Comparison of ENCODE assay signal across 28 mouse cellular contexts in the genomic region with DNA sequence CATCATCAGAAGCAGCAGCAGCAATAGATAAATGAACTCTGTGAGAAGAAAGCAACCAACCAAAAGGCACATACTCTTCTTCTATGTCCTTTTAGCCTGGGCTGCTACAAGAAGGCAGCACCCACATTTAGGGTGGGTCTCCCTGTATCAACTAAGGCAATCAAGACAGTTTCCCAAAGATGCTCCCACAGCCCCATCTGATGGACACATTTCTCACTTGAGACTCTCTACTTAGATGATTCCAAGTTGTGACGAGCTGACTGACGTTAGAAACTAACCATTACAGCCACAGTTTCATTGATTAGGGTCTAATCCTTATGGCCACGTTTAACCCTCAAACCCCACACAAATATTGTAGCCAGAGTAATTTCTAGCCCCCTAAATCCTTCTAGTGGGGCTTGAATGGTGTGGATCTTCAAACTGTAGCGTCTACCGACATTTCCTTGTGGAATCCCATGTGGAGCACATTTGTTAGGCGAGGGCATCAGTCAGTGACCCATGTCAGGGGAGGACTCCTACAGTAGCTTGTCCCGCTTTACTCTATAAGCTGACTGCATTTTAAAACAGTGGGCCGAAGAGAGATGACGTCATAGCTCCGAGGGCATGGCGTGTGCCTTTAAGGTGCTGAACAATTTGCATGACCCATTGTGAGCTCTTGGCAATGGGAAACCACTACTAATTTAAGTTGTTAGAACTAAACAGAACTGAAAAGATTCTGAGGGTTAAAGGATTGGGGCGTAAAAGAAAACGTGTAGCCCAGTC. TPM values are rescaled to one million over a fixed set of nuclear protein-coding genes. Genes with fewer than 3 reads are reported as not detected.
"Had no signal": no experiment of that assay in that cellular context is flagged by ENCODE, and none has a peak within 500 bp of the region (broad histone marks: within the 10 kb centered on the region; RNA-seq: fewer than 3 reads in every experiment).

No protein-coding gene starts in this region.

- H3K9me3 ChIP-seq: limb, embryonic 10.5 days; limb, embryonic 13.5 days; liver, embryonic 12.5 days; liver, embryonic 15.5 days; lung, embryonic 15.5 days; midbrain, embryonic 10.5 days; midbrain, embryonic 13.5 days; neural tube, embryonic 13.5 days; stomach, embryonic 15.5 days had no signal

- H3K27ac ChIP-seq: limb, embryonic 10.5 days; limb, embryonic 13.5 days; liver, embryonic 12.5 days; liver, embryonic 15.5 days; lung, embryonic 15.5 days; midbrain, embryonic 10.5 days; midbrain, embryonic 13.5 days; neural tube, embryonic 13.5 days; stomach, embryonic 15.5 days had no signal

- H3K4me3 ChIP-seq: limb, embryonic 10.5 days; limb, embryonic 13.5 days; liver, embryonic 12.5 days; liver, embryonic 15.5 days; lung, embryonic 15.5 days; megakaryocyte, embryonic 14.5 days; midbrain, embryonic 10.5 days; midbrain, embryonic 13.5 days; myocyte; neural tube, embryonic 13.5 days; stomach, embryonic 15.5 days had no signal

- H3K4me1 ChIP-seq: limb, embryonic 13.5 days; liver, embryonic 12.5 days; liver, embryonic 15.5 days; lung, embryonic 15.5 days; megakaryocyte, embryonic 14.5 days; midbrain, embryonic 13.5 days; neural tube, embryonic 13.5 days; stomach, embryonic 15.5 days had no signal

- H3K4me2 ChIP-seq: limb, embryonic 13.5 days; liver, embryonic 12.5 days; liver, embryonic 15.5 days; lung, embryonic 15.5 days; midbrain, embryonic 13.5 days; neural tube, embryonic 13.5 days; stomach, embryonic 15.5 days had no signal

- DNase-seq: kidney, adult 9 months; kidney, postnatal 25 days; liver; lung, adult 18-20 months; lung, postnatal 10 days; lung, postnatal 36 days; retina, postnatal 1 day; right cerebral cortex, postnatal 25 days; spleen, adult 18-20 months; thymus, adult 18-20 months; thymus, postnatal 36 days had no signal

- H3K9ac ChIP-seq: limb, embryonic 13.5 days; liver, embryonic 12.5 days; liver, embryonic 15.5 days; lung, embryonic 15.5 days; midbrain, embryonic 13.5 days; neural tube, embryonic 13.5 days; stomach, embryonic 15.5 days had no signal

- H3K36me3 ChIP-seq: limb, embryonic 10.5 days; limb, embryonic 13.5 days; liver, embryonic 12.5 days; liver, embryonic 15.5 days; lung, embryonic 15.5 days; midbrain, embryonic 10.5 days; midbrain, embryonic 13.5 days; neural tube, embryonic 13.5 days; stomach, embryonic 15.5 days had no signal

- H3K27me3 ChIP-seq: limb, embryonic 13.5 days; liver, embryonic 12.5 days; liver, embryonic 15.5 days; lung, embryonic 15.5 days; megakaryocyte, embryonic 14.5 days; midbrain, embryonic 13.5 days; neural tube, embryonic 13.5 days; stomach, embryonic 15.5 days had no signal

- ATAC-seq: liver, embryonic 12.5 days; midbrain, embryonic 13.5 days; midbrain, embryonic 16.5 days had no signal

RNA-seq across cellular contexts. Expression of a gene that starts 38.2 kb away (rescaled TPM):
- total RNA-seq: layer of hippocampus, postnatal 14 days; left cerebral cortex, adult 18-20 months; left cerebral cortex, postnatal 25 days; monocyte, adult 5-6 weeks; neutrophil, adult 5-6 weeks had no signal
- polyA plus RNA-seq: midbrain, embryonic 13.5 days; midbrain, embryonic 16.5 days; myocyte; neural tube, embryonic 13.5 days had no signal

RNA-seq across cellular contexts. Expression of a gene that starts 59.6 kb away (rescaled TPM):
- total RNA-seq: monocyte, adult 5-6 weeks; neutrophil, adult 5-6 weeks had no signal
- polyA plus RNA-seq: midbrain, embryonic 10.5 days; myocyte had no signal
